Mouse (Mus musculus) retina, postnatal 1 day (tissue): ENCODE data around the gene Rps6.

Source experiments
- DNase-seq: peaks from one replicate; pipeline ENCODE4 v3.0.0-alpha.2; 2012

Gene Rps6

GRCm38 (mm10) chr4:86857113-86858069 lies at the start of gene Rps6:
Gene Rps6 (minus strand): TSS chr4:86857412.
- peak; percentile 99 for DNase-seq

- no peak for DNase-seq
Observed at GRCm38 (mm10) chr4:86905869-86906268, 48.7 kb upstream of the Rps6 start.

DNA sequence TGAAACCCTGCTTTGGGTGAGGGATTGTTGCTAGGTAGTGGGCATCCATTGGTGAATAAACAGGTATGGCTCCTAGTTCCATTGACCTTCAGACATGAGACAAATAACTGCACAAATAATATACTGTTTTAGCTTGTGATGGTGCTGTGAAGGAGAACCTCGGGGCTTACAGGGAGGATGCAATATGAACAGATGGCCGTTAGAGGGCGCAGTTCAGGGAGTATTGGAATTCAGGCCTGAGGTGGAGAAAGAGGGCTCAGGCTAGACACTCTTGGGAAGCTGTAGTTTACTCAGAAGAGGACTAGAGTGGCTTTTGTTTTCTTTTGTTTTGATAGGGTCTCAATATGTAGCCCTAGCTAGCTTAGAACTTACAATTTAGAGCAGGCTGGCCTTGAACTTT lies 47.8 kb upstream of the Rps6 start:
- DNase-seq, result no peak

DNA sequence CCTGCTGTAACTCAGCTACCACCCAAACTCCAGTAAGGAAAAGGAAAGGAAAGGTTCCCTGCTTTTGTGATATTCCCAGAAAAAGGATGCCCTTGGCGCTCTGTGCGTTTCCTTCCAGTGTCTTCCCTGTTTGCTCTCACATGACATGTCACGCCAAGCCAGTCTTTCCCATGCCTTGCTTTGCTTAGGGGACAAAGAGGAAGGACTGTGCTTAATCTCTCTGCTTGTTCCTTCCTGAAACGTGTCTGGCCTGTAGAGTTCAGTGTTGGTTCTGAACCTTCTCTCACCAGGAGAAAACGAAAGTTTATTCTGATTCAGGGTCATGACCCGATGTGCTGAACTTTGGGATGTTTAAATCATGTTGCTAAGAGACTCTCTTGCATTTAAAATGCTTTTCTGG lies 45.1 kb upstream of the Rps6 start:
- no peak for DNase-seq

DNA sequence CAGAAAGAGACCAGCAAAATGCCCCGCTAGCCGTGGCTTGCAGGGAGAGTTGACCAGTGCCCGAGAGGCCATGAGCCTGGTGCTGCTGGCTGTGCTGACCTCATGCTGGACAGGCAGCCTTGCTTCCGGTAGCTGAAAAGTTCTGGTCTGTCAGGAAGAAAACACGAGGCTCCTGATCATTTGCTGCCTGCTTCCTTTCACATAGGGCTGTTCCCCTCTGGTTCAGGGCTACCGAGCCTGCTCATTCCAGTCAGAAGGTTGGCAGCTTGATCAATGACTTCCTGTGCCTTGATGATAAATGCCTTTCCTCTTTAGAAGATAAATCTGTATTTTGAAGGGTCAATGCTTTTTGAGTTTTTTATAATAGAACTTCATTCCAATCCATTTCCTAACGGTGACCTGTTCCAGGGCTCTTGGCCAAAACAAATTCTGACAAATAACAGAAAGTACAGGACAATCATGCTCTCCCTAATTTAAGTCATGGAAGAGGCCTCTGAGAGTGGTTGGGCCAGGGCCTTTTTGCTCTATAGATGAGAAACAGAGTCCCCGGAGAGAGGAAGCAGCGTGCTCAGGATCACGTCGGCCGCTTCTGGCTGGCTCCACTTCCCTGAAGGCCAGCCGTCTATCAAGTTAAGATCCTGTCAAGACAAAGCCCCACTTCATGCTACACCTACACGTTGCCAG lies 41.7 kb upstream of the Rps6 start:
- no peak for DNase-seq

DNA sequence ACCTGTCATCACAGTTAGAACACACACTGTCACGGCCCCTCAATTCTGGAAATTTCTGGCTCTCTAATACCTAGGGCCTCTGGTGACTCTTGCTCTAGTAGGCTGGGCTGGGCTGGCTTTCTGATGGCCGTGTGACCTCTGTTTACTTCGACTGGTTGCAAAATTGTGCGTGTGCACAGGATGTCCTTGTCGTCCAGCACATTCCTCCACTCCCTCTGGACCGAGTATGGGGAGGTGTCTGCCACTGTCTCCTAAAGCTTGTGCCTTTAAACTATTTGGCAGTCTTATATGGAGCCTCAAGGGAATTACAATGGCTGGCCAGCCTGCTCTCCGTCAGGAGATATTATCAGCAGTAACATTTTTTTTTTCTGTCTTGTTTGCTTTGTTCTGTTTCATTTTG lies 40.2 kb upstream of the Rps6 start:
- no peak for DNase-seq

- no peak for DNase-seq
Observed at GRCm38 (mm10) chr4:86887879-86888278, 30.7 kb upstream of the Rps6 start.

DNA sequence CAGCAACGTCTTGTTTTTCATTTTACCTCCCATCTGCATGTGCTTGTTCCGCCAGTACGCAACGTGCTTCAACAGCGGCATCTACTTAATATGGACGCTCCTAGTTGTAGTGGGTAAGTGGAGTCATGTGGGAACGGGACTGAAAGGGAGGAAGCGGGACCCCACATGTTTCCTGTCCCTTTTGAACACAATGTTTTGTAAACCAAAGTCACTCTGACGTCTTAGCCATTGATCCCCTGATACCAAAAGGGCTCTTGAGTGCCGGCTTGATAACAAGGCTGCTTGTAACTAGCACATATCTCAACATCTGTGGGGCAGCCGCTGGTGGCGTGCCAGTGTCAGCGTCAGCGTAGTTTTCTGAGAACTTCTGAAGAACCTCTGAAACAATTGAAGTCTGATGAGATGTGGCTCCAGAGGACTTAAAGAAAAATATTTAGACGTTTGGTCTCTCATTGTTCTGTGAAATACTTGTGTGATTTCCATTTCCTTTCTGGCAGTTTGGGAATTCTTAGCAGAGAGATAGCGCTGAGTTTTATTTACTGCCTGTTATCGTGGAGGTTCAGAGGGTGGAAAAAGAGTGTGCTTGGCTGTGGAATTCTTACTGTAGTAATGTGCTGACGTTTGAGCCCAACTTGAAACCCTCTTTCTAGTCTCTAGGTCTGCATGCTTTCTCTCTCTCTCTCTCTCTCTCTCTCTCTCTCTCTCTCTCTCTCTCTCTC lies 29.1 kb upstream of the Rps6 start:
- DNase-seq, result no peak

DNA sequence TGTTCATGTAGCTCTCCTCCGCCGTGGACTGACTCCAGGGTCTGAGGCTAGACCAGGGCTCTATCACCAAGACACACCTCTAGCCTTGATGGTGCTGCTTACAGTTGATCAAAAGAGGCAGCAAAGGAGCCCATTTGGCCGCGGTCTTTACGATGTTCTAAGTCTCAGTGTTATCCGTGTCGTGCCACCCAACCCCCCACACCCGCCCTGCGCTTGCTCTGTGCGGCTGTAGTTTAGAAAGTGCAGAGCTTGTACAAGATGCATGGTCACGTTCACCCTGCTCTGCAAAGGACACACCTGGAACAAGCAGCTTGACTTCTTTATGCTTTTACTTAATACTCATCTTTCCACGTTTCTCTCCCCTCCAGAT lies 28.6 kb upstream of the Rps6 start:
- no peak for DNase-seq

GRCm38 (mm10) chr4:86884945-86885344 lies 27.7 kb upstream of the Rps6 start:
- peak; percentile 28 for DNase-seq

- DNase-seq, result no peak
Observed at GRCm38 (mm10) chr4:86882413-86882812, 25.2 kb upstream of the Rps6 start.

- no peak for DNase-seq
Observed at GRCm38 (mm10) chr4:86881178-86881577, 24.0 kb upstream of the Rps6 start.

GRCm38 (mm10) chr4:86879477-86879876 lies 22.3 kb upstream of the Rps6 start:
- no peak for DNase-seq

DNA sequence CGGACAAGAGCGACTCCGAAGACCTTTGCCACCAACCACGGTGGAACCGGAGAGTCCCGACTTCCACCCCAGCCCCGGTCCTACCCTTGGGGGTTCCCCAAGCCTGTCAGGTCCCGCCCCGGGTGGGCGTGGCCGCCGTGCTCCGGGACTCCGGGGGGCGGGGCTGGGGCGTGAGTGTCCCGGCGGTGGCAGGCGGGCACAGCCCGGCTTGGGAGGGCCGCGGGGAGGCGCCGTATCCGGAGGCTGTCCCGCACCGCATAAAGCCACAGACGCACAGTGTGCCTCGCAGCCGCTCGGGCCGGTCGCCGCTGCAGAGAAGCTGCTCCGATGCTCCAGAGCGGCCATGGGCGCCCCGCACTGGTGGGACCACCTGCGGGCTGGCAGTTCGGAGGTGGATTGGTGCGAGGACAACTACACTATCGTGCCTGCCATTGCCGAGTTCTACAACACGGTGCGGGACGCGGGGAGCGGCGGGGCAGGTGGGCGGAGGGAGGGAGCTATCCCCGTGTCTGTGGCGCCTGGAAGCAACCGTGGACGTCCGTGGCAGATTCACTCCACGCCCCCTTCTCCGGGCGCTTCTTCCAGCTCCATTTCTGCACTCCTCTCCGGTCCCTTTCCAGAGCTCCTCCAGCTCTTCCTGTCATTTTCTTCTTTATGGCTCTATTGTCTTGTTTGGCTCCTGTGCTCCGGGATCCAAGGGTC lies 17.1 kb upstream of the Rps6 start, which contains the start of gene Acer2:
Gene Acer2, plus strand, starts transcription at position 251 of the 702 bp plus-strand sequence.
- peak; percentile 85 for DNase-seq

GRCm38 (mm10) chr4:86873072-86873471 lies 15.9 kb upstream of the Rps6 start:
- DNase-seq, result no peak

DNA sequence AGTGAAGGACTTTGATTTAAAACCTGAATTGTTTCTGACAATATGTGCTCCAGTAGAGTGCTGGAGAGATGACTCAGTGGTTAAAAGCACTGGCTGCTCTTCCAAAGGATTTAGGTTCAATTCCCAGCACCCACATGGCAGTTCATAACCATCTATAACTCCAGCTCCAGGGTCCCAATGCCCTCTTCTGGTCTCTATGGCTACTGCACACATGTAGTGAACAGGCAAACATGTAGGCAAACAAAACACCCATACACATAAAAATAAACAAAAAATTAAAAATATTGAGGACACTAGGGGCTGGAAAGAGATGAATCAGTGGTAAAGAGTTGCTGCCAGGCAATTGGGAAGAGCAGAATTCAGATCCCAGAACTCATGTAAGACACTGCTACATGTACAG lies 14.8 kb upstream of the Rps6 start:
- DNase-seq, result no peak

- no peak for DNase-seq
Observed at GRCm38 (mm10) chr4:86864087-86864486, 6.9 kb upstream of the Rps6 start.

DNA sequence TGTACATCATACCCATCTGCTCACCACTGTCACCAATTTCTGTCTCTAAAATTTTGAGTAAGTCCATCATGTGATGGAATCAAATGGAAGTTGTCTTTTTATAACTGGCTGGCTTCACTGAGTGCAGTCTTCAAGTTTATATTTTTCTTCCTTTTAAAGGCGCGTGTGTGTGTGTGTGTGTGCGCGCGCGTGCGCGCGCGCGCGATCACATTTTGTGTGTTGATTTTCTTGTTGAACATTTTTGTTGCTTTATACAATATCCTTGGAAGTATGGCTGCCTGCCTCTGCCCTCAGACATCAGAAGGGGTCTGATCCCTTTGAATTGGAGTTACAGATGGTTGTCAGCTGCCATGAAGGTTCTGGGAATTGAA lies 843 bp upstream of the Rps6 start:
- DNase-seq, result no peak

GRCm38 (mm10) chr4:86856304-86857112 lies 704 bp downstream of the Rps6 start:
- DNase-seq, result peak; percentile 18

GRCm38 (mm10) chr4:86852813-86853590 lies 4.2 kb downstream of the Rps6 start:
- DNase-seq, result no peak

DNA sequence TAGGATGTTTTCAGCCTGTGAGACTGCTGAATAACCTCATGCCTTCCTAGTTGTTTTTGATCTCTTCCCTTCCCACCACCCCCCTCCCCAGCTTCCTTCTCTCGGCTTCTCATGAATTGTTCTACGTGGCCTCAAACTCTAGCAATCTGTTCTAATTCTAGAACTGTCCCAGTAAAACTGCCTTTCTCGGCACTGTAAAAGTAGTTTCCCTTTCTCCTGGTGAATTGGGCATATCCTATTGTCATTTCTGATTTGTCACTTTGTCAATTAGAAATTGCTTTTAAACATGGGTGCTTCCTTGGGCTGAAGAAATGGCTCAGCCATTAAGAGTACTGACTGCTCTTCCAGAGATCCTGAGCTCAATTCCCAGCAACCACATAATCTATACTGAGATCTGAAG lies 5.2 kb downstream of the Rps6 start:
- DNase-seq, result no peak
